Mouse (Mus musculus): ENCODE measurements around the gene Abhd15. TPM values are rescaled to one million over a fixed set of nuclear protein-coding genes. Genes with fewer than 3 reads are reported as not detected.

The Abhd15 gene
- polyA plus RNA-seq, 1 experiment from 2014 or later, result 2.7 TPM

GRCm38 (mm10) chr11:77505291-77505980, 9.5 kb upstream of the Abhd15 start:
- Histone ChIP-seq H3K9ac (no peak overlapping the region), H3K9me3 (no peaks in the 10 kb centered on the region), H3K4me2 (no peak overlapping the region), H3K4me1 (replicated peaks) (peaks cover 17% of the 10 kb centered on the region), H3K27ac (replicated peaks) (no peak overlapping the region), H3K4me3 (no peak overlapping the region), H3K27me3 (no peaks in the 10 kb centered on the region), H3K36me3 (peaks cover 56% of the 10 kb centered on the region)
- WGBS, result 91% methylated on average over 22 of the region's 22 CpGs
- ATAC-seq (ENCODE audit: low FRiP score, low read depth), result no peak

GRCm38 (mm10) chr11:77506273-77506672, 8.6 kb upstream of the Abhd15 start:
- peaks cover 9% of the 10 kb centered on the region for H3K4me1 ChIP-seq (replicated peaks)
- 82% methylated on average over 14 of the region's 14 CpGs for WGBS
- no peaks in the 10 kb centered on the region for H3K9me3 ChIP-seq
- no peaks in the 10 kb centered on the region for H3K27me3 ChIP-seq
- peaks cover 53% of the 10 kb centered on the region for H3K36me3 ChIP-seq
- no peak for ATAC-seq (ENCODE audit: low FRiP score, low read depth)
- no peak overlapping the region for H3K4me2 ChIP-seq
- no peak overlapping the region for H3K9ac ChIP-seq
- H3K4me3 ChIP-seq, result no peak overlapping the region
- no peak overlapping the region for H3K27ac ChIP-seq (replicated peaks)

GRCm38 (mm10) chr11:77506941-77507340, 8.0 kb upstream of the Abhd15 start:
- Histone ChIP-seq H3K27me3 (no peaks in the 10 kb centered on the region), H3K36me3 (peaks cover 49% of the 10 kb centered on the region), H3K4me3 (no peak overlapping the region), H3K9ac (no peak overlapping the region), H3K9me3 (no peaks in the 10 kb centered on the region), H3K27ac (replicated peaks) (no peak overlapping the region), H3K4me2 (no peak overlapping the region), H3K4me1 (replicated peaks) (peaks cover 7% of the 10 kb centered on the region)
- WGBS, result 85% methylated on average over 6 of the region's 6 CpGs
- ATAC-seq (ENCODE audit: low FRiP score, low read depth), result 0 out of 2 replicates have a peak, but pooled peaks have one; percentile 7

- H3K4me1 ChIP-seq (replicated peaks), result peaks cover 11% of the 10 kb centered on the region
- H3K27me3 ChIP-seq, result no peaks in the 10 kb centered on the region
- no peak overlapping the region for H3K27ac ChIP-seq (replicated peaks)
- no peaks in the 10 kb centered on the region for H3K9me3 ChIP-seq
- H3K9ac ChIP-seq, result no peak overlapping the region
- H3K36me3 ChIP-seq, result peaks cover 47% of the 10 kb centered on the region
- 79% methylated on average over 4 of the region's 4 CpGs for WGBS
- peak; percentile 32; the same call in 1 of the 2 replicates for ATAC-seq (ENCODE audit: low FRiP score, low read depth)
- H3K4me3 ChIP-seq, result no peak overlapping the region
- no peak overlapping the region for H3K4me2 ChIP-seq
Measured at GRCm38 (mm10) chr11:77507426-77507825, 7.5 kb upstream of the Abhd15 start.

- peaks cover 16% of the 10 kb centered on the region for H3K4me1 ChIP-seq (replicated peaks)
- H3K4me2 ChIP-seq, result peak overlapping the region; percentile 65
- no peaks in the 10 kb centered on the region for H3K9me3 ChIP-seq
- H3K27ac ChIP-seq (replicated peaks), result no peak overlapping the region
- H3K9ac ChIP-seq, result peak overlapping the region; percentile 30
- H3K27me3 ChIP-seq, result no peaks in the 10 kb centered on the region
- peak overlapping the region; percentile 31 for H3K4me3 ChIP-seq
- peak; percentile 46 for ATAC-seq (ENCODE audit: low FRiP score, low read depth)
- WGBS, result 19% methylated on average over 49 of the region's 49 CpGs
- peaks cover 40% of the 10 kb centered on the region for H3K36me3 ChIP-seq
Measured at GRCm38 (mm10) chr11:77508068-77509021, 6.6 kb upstream of the Abhd15 start.

GRCm38 (mm10) chr11:77511336-77511735, 3.6 kb upstream of the Abhd15 start:
- 81% methylated on average over 5 of the region's 5 CpGs for WGBS
- no peak overlapping the region for H3K4me3 ChIP-seq
- peaks cover 11% of the 10 kb centered on the region; the same call in 1 of the 2 replicates for H3K36me3 ChIP-seq
- no peak for ATAC-seq (ENCODE audit: low FRiP score, low read depth)
- H3K9me3 ChIP-seq, result no peaks in the 10 kb centered on the region
- peaks cover 45% of the 10 kb centered on the region for H3K4me1 ChIP-seq (replicated peaks)
- H3K27me3 ChIP-seq, result peaks cover 14% of the 10 kb centered on the region; the same call in 1 of the 2 replicates
- no peak overlapping the region for H3K27ac ChIP-seq (replicated peaks)
- H3K9ac ChIP-seq, result no peak overlapping the region
- no peak overlapping the region for H3K4me2 ChIP-seq

- no peaks in the 10 kb centered on the region for H3K36me3 ChIP-seq
- peaks cover 42% of the 10 kb centered on the region for H3K4me1 ChIP-seq (replicated peaks)
- peak overlapping the region; percentile 96 for H3K4me2 ChIP-seq
- H3K9me3 ChIP-seq, result no peaks in the 10 kb centered on the region
- H3K4me3 ChIP-seq, result peak overlapping the region; percentile 76
- WGBS, result under 1% methylated on average over 70 of the region's 84 CpGs
- ATAC-seq (ENCODE audit: low FRiP score, low read depth), result peak; percentile 75
- H3K9ac ChIP-seq, result peak overlapping the region; percentile 53
- peaks cover 15% of the 10 kb centered on the region; the same call in 1 of the 2 replicates for H3K27me3 ChIP-seq
- 0 out of 2 replicates have a peak overlapping the region, but pooled peaks have one; percentile 31 for H3K27ac ChIP-seq (replicated peaks)
Measured at GRCm38 (mm10) chr11:77512891-77513810, 1.8 kb upstream of the Abhd15 start.

- peaks cover 15% of the 10 kb centered on the region; the same call in 1 of the 2 replicates for H3K27me3 ChIP-seq
- H3K4me1 ChIP-seq (replicated peaks), result peaks cover 37% of the 10 kb centered on the region
- H3K4me3 ChIP-seq, result peak overlapping the region; percentile 76
- 8% methylated on average over 10 of the region's 10 CpGs for WGBS
- H3K4me2 ChIP-seq, result peak overlapping the region; percentile 96
- H3K9me3 ChIP-seq, result no peaks in the 10 kb centered on the region
- 0 out of 2 replicates have a peak overlapping the region, but pooled peaks have one; percentile 17 for H3K9ac ChIP-seq
- 0 out of 2 replicates have a peak overlapping the region, but pooled peaks have one; percentile 17 for H3K27ac ChIP-seq (replicated peaks)
- no peaks in the 10 kb centered on the region for H3K36me3 ChIP-seq
- no peak for ATAC-seq (ENCODE audit: low FRiP score, low read depth)
Measured at GRCm38 (mm10) chr11:77513811-77514170, 1.1 kb upstream of the Abhd15 start.

GRCm38 (mm10) chr11:77514281-77514831, 565 bp upstream of the Abhd15 start:
- Histone ChIP-seq H3K4me2 (peak overlapping the region; percentile 96), H3K27ac (replicated peaks) (no peak overlapping the region), H3K4me3 (peak overlapping the region; percentile 52), H3K36me3 (no peaks in the 10 kb centered on the region), H3K27me3 (peaks cover 15% of the 10 kb centered on the region; the same call in 1 of the 2 replicates), H3K4me1 (replicated peaks) (peaks cover 37% of the 10 kb centered on the region), H3K9me3 (no peaks in the 10 kb centered on the region), H3K9ac (0 out of 2 replicates have a peak overlapping the region, but pooled peaks have one; percentile 39)
- ATAC-seq (ENCODE audit: low FRiP score, low read depth), result no peak
- 9% methylated on average over 19 of the region's 19 CpGs for WGBS

GRCm38 (mm10) chr11:77515637-77516552, 974 bp downstream of the Abhd15 start, which contains the start of gene Trp53i13:
TSS of gene Trp53i13 (minus strand) at chr11:77515980.
- WGBS, result 8% methylated on average over 39 of the region's 39 CpGs
- peaks cover 41% of the 10 kb centered on the region for H3K4me1 ChIP-seq (replicated peaks)
- H3K27me3 ChIP-seq, result peaks cover 15% of the 10 kb centered on the region; the same call in 1 of the 2 replicates

More at GRCm38 (mm10) chr11:77515637-77516552, 974 bp downstream of the Abhd15 start, which contains the start of gene Trp53i13:
- H3K9me3 ChIP-seq, result no peaks in the 10 kb centered on the region
- no peak within 1 kb of the TSS for H3K27ac ChIP-seq (replicated peaks)
- H3K4me3 ChIP-seq, result peak within 1 kb of the TSS; percentile 52
- H3K36me3 ChIP-seq, result no peaks in the 10 kb centered on the region
- peak within 1 kb of the TSS; percentile 39 for H3K9ac ChIP-seq
- peak within 1 kb of the TSS; percentile 96 for H3K4me2 ChIP-seq
- no peak for ATAC-seq (ENCODE audit: low FRiP score, low read depth)

Data from hindbrain, embryonic 15.5 days (tissue).